Mouse (Mus musculus): ENCODE data around the gene Acaa1b.

The Acaa1b gene

DNA sequence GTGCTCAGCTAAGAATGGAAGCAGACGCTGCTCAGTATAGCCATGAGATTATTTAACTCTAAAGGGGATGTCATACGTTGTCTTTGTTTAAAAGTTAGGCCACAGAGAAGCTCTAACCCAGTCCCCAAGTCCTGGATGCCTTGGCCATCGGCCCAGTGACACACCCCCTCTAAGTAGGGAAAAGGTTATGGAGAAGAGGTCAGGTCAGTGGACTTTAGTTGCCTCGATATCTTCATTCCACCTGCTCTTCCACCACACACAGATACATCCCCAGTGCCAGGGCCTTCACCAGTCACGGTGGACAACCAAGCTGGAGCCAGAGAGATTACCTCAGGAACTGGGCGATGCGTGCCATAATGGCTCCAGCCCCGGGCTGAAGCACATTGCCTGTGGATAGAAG, 1.5 kb downstream of the Acaa1b start:
- TF ChIP-seq GATA4 (IDR thresholded peaks at IDR 0.05; ENCODE audit: insufficient replicate concordance, low read length): 0 out of 2 replicates have a peak, but pooled peaks have one; percentile 8

GRCm38 (mm10) chr9:119151751-119152150, 5.1 kb downstream of the Acaa1b start:
- no peak for TF ChIP-seq GATA4 (IDR thresholded peaks at IDR 0.05; ENCODE audit: insufficient replicate concordance, low read length)

- TF ChIP-seq GATA4 (IDR thresholded peaks at IDR 0.05; ENCODE audit: insufficient replicate concordance, low read length): no peak
Measured at GRCm38 (mm10) chr9:119149601-119150000, 7.3 kb downstream of the Acaa1b start.

DNA sequence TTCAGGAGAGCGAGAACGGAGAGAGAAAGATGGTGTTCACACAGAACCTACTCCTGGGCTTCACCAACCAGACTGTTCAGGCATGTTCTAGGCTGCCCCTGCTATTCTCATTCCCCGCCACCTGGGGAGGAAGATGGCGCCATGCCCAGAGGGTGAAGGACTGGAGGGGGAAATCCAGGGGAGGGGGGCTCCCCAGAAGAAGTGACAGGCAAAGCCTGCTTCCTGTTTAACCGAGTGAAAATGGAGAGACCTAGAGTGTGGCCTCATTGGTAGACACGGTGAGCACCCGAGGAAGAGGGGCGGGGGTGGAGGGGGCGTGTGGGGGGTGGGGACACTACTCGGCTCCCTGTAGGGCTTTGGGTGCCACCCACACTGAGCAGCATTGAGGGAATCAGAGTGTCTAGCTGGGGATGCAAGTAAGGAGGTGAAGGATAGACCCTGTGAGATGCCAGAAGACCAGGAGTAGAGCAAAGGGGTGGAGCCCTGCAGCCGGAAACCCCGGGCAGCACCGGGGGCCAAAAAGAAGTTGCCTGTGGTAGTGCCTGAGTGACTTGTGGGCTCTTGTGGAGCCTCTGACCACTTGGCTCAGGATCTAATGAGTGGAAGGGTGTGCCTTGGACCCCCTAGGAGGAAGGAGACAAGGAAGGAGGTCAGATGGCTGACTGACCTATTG, 10.7 kb downstream of the Acaa1b start:
- no peak for TF ChIP-seq GATA4 (IDR thresholded peaks at IDR 0.05; ENCODE audit: insufficient replicate concordance, low read length)

DNA sequence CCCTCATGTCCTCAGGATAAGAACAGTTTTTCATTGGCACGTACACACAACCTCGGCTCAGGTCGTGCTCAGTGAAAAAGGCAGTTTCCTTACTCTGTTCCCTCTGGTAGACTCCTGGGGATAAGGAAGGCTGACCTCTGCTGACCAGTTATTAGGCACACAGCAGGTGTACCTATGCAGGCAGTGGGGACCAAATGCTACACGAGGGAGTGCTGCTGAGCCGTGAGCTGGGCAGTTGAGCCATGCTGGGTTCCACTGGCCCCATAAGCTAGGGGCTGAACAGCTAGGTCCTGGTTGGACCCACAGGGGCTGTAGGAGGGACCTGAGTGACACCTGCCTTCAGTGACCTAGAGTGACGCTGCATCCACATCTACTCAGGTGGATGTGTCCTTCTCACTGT, 11.3 kb downstream of the Acaa1b start:
- TF ChIP-seq GATA4 (IDR thresholded peaks at IDR 0.05; ENCODE audit: insufficient replicate concordance, low read length): no peak

DNA sequence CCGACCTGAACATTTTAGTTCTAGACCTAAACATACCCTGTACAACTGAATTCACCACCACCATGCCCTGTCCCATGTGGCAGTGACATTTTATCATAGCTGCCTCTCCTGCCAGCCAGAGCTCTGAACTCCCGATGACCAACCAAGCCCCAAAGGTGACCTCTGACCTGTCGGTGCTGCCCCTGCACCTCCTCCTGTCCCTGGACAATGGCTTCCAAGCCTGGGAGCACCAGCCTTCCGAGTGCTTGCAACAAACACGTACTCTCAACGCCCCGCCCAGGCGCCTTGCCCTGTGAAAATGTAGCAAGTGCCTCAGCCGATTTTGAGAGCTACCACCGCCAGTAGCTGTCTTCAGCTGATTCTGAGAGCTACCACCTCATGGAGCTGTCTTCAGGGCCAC, 11.8 kb downstream of the Acaa1b start:
- TF ChIP-seq GATA4 (IDR thresholded peaks at IDR 0.05; ENCODE audit: insufficient replicate concordance, low read length): no peak

GRCm38 (mm10) chr9:119144696-119145095, 12.2 kb downstream of the Acaa1b start:
- no peak for TF ChIP-seq GATA4 (IDR thresholded peaks at IDR 0.05; ENCODE audit: insufficient replicate concordance, low read length)

- no peak for TF ChIP-seq GATA4 (IDR thresholded peaks at IDR 0.05; ENCODE audit: insufficient replicate concordance, low read length)
Measured at GRCm38 (mm10) chr9:119143372-119143771, 13.5 kb downstream of the Acaa1b start.

GRCm38 (mm10) chr9:119142066-119142465, 14.8 kb downstream of the Acaa1b start:
- no peak for TF ChIP-seq GATA4 (IDR thresholded peaks at IDR 0.05; ENCODE audit: insufficient replicate concordance, low read length)

DNA sequence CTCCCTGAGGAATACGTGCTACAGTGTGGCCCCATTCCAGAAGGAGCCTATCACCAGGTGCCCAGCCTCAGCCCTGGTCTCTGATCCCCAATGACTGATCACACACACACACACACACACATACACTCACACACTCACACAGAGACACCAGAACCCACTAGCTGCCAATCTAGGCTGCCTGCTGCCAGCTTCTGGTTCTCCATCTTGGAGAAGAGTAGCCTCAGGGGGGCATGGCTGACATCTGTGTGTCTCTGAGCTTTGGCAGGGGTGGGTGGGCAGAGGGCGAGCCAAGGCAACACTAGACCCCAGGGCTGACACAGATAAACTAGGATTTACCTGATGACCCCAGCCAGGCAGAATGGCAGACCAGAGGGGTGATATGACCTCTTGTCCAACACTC, 18.1 kb downstream of the Acaa1b start:
- TF ChIP-seq GATA4 (IDR thresholded peaks at IDR 0.05; ENCODE audit: insufficient replicate concordance, low read length): no peak

DNA sequence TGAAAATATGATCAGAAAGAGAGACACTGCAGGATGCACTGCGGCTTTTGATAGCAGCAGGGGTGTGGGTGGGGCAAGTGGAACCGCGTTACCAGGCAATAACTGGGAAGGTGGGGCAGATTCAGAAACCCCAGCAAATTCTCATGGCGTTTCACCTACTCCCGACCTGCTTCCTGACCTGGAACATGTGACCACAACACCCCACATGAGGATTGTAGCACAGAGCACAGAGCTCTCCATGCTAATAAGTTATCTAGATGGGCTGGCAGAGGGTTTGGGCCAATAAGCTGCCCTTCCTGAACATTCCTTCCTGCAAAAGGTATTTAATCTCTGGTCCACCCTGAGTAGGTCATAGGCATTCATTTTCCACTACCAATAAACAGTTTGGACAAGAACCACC, 26.2 kb downstream of the Acaa1b start:
- TF ChIP-seq GATA4 (IDR thresholded peaks at IDR 0.05; ENCODE audit: insufficient replicate concordance, low read length): no peak

DNA sequence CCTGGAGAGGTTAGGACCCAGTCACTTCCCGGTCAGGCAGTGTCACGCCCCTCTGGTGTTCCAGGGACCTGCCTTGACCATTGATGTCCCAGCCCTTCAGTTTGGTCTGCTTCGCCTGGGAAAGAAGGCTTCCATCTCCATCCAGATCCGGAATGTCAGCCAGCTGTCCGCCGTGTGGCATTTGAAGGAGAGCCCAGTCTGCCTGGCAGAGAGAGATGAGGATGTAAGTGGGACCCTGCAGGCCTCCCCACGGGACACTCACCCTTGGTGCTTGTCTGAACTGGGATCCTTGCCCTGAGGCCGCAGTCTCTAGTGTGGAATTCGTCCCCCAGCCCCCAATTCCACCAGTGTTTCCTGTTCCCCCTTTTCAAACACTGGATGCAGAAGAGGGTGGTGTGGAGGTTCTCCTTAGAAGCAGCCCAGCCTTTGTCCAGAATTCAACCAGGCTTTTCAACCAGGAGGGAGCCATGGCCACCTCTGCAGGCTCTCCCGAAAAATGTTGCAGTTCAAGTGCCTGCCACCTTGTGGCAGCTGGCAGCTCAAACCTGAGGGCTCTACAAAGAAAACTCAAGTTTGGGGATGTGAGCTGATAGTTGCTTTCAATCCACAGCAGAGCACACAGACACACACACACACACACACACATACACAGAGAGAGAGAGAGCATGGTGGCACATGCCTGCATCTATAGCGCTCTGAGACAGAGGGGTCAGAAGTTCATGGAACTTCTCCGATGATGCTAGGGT, 28.3 kb downstream of the Acaa1b start:
- no peak for TF ChIP-seq GATA4 (IDR thresholded peaks at IDR 0.05; ENCODE audit: insufficient replicate concordance, low read length)

DNA sequence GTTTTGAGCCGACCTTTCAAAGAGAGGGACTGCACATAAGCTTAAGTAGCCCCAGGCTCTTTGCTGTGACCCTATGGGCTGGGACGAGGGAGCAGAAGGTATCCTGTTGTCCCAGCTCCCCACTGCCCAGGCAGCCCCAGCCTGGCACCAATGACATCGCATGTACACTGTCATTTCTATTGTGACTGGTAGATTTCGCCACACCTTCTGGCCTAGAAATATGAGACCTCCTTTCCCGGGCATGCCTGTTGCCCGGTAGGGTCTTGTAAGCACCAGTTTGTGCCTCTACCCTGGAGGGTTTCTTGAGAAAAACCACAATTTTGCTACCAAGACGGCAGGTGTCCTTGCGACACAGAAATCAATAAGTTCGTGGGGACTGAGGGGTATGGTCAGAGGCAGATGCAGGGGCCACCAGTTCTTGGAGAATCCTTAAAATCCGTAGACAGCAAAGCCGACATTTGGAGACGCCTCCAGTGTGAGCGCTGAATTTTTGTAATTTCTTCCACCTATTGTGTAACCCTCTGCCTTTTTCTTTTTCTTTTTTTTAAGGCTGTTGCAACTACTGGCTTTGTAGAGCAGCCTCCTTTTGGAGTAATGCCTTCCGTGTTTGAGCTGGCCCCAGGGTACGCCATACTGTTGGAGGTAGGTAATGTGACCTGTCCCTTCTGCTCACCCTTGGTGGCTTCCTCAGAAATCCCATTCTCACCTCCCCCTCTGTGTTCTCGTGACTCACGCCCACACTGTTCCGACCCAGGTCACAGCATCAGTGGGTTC, 34.1 kb downstream of the Acaa1b start:
- TF ChIP-seq GATA4 (IDR thresholded peaks at IDR 0.05; ENCODE audit: insufficient replicate concordance, low read length): no peak

GRCm38 (mm10) chr9:119120168-119120560, 36.7 kb downstream of the Acaa1b start:
- TF ChIP-seq GATA4 (IDR thresholded peaks at IDR 0.05; ENCODE audit: insufficient replicate concordance, low read length): no peak

- TF ChIP-seq GATA4 (IDR thresholded peaks at IDR 0.05; ENCODE audit: insufficient replicate concordance, low read length): no peak
Measured at GRCm38 (mm10) chr9:119119409-119120167, 37.3 kb downstream of the Acaa1b start.

All from liver, adult (tissue).